Mouse (Mus musculus) liver, embryonic 13.5 days (tissue): ENCODE results near the gene Cflar. TPM values are rescaled to one million over a fixed set of nuclear protein-coding genes. Genes with fewer than 3 reads are reported as not detected.
"Not testable (repeated sequence)": the region's sequence is repeated elsewhere in the genome, so short reads cannot be mapped to it uniquely, and the experiment has no call there.

Experiments
- ATAC-seq: fragments of 200-750 bp; cut with Nextera tagmentation; 2 replicates; pipeline ENCODE4 v1.8.0; 2017; ENCODE audit warnings: low read depth, mild to moderate bottlenecking, moderate number of reproducible peaks, moderate library complexity
- DNase-seq: peaks from one replicate; pipeline ENCODE4 v3.0.0; 2022
- H3K27ac ChIP-seq: fragments of 300-500 bp; sonication (generic); 2 replicates; pipeline ENCODE4 v1.5.1; 2015; ENCODE audit warnings: moderate library complexity, mild to moderate bottlenecking, inconsistent platforms
- H3K27me3 ChIP-seq: fragments of 300-500 bp; sonication (generic); 2 replicates; pipeline ENCODE4 v1.6.1; 2015; ENCODE audit warnings: mild to moderate bottlenecking, inconsistent platforms
- H3K36me3 ChIP-seq: fragments of 300-500 bp; sonication (generic); 2 replicates; pipeline ENCODE4 v1.6.1; 2015; ENCODE audit warnings: mild to moderate bottlenecking, inconsistent platforms
- H3K4me1 ChIP-seq: fragments of 300-500 bp; sonication (generic); replicated peaks from 2 replicates; pipeline ENCODE4 v1.6.1; 2015; ENCODE audit warnings: inconsistent platforms
- H3K4me2 ChIP-seq: fragments of 300-500 bp; sonication (generic); 2 replicates; pipeline ENCODE4 v1.6.1; 2015; ENCODE audit warnings: inconsistent platforms, mild to moderate bottlenecking, moderate library complexity
- H3K4me3 ChIP-seq: fragments of 300-500 bp; sonication (generic); replicated peaks from 2 replicates; pipeline ENCODE4 v1.5.1; 2015; ENCODE audit warnings: mild to moderate bottlenecking, inconsistent platforms
- H3K9ac ChIP-seq: fragments of 300-500 bp; sonication (generic); 2 replicates; pipeline ENCODE4 v1.6.1; 2015; ENCODE audit warnings: mild to moderate bottlenecking, inconsistent platforms
- H3K9me3 ChIP-seq: fragments of 300-500 bp; sonication (generic); replicated peaks from 2 replicates; pipeline ENCODE4 v1.6.1; 2016; ENCODE audit warnings: inconsistent platforms
- WGBS: fragments of 180-500 bp; shearing (Covaris S2); methylation state at CpG from one replicate; pipeline ENCODE4 v1.1.7; 2015; ENCODE audit not compliant: insufficient replicate concordance; 5-methylcytosine and 5-hydroxymethylcytosine counted together
- polyA plus RNA-seq: library from polyadenylated mRNA; unstranded; fragments of >200 nt; fragmentation: Nextera tagmentation; extraction: Ambion mirVana; gene quantifications from 2 replicates; pipeline ENCODE4 v1.2.1, GENCODE M21; 2015

Cflar gene
- polyA plus RNA-seq, 1 experiment from 2014 or later = 12.7 TPM

DNA sequence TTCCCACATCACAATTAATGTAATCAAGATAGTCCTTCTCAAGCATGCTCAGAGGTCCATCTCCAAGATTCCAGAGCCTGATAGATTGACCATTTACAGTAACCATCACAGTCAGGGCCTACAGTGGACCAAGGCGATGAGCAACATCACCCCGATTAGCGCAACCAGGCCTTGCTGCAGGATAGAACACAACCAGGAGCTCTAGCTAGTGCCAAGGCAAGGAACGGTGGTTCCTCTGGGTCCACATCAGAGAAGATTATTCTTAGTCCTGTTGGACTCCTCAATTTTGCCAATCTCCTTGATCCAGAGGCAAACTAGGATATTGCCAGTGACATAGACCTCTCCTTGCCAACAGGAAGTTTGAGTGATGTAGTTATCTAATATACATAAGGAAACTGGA, 77.1 kb downstream of the Cflar start:
- H3K4me3 ChIP-seq = no peak overlapping the region
- H3K9ac ChIP-seq = no peak overlapping the region
- H3K36me3 ChIP-seq = no peaks in the 10 kb centered on the region
- H3K27ac ChIP-seq = no peak overlapping the region
- H3K27me3 ChIP-seq = no peaks in the 10 kb centered on the region
- H3K4me1 ChIP-seq = no peaks in the 10 kb centered on the region
- ATAC-seq = no peak
- H3K9me3 ChIP-seq = no peaks in the 10 kb centered on the region
- no peak overlapping the region for H3K4me2 ChIP-seq
- 86% methylated on average over 4 of the region's 4 CpGs for WGBS
- DNase-seq = no peak

DNA sequence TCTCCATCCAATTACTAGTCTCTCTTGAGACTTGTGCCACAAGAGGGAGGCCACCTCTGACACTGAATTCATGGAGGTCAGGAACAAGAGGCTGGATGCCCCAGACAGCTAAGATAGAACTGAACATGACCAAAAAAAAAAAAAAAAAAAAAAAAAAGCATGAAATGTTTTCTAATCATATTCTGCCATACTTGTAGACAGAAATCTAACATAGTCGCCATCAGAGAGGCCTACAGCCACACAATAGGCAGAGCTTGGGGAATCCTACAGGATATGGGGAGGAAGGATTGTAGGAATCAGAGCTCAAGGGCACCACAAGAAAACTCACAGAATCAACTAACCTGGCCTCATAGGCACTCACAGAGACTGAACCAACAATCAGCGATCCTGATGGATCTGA, 83.4 kb downstream of the Cflar start:
- peaks cover 23% of the 10 kb centered on the region for H3K4me1 ChIP-seq
- H3K4me2 ChIP-seq = peak overlapping the region; percentile 89
- no peak for ATAC-seq
- no peak for DNase-seq
- H3K9me3 ChIP-seq = no peaks in the 10 kb centered on the region
- H3K4me3 ChIP-seq = peak overlapping the region; percentile 77
- H3K36me3 ChIP-seq = peaks cover 8% of the 10 kb centered on the region
- 29% methylated on average over 2 of the region's 2 CpGs for WGBS
- H3K27me3 ChIP-seq = no peaks in the 10 kb centered on the region
- H3K27ac ChIP-seq = peak overlapping the region; percentile 76; the same call in 1 of the 2 replicates
- peak overlapping the region; percentile 86 for H3K9ac ChIP-seq

DNA sequence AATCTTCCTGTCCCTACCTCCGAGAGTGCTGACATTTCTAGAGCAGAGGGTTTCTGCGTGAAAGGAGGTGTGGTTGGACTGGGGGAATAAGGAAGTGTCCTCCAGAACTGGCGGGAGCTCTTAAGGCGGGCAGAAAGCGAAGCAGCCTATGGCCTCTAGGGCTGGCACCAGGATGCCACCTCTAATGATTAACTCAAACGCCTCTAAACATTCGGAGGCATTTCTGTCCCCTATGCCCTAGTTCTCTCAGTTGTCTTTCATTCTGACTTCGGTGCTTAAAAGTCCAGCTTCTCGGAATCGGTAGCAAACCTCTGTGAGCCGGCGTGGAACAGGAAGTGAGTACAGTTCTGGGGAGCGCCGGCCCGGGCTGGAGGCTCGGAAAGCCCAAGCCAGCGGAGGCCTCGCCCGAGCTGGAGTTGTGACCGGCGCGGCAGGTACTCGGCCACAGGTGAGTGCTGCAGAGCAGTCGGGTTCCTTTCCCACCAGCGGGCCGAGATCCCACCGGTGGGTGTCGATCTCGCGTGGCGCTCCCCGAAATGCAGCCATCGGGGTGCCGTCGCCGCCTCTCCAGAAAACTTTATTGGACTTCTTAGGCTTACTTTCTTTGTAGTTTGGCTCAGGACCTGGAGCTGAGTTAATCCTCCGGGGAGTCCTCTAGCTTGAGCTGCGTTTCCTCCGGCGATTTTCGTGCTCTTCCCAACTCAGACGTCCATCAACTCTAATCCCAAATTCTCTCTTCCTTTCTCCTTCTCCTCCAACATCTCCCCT, 84.2 kb downstream of the Cflar start, which contains the start of gene Casp8:
Gene Casp8 (plus strand): TSS at position 84 of the 768 bp plus-strand sequence.
- peaks cover 12% of the 10 kb centered on the region for H3K36me3 ChIP-seq
- no peaks in the 10 kb centered on the region for H3K27me3 ChIP-seq
- under 1% methylated on average over 42 of the region's 42 CpGs for WGBS

DNA sequence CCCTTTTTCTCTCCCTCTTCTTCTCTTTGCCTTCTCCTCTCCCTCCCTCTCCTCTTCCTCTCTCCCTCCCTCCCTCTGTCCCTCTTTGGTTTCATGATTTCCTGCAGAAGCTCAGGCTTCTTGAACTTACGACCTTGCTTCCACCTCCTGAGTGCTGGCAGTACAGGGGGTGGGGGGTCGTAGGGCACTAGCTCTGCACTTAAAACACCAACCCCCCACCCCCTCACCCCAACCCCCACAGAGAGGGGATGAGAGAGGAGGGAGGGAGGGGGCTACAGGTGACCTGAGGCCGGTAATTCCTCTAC, 84.7 kb downstream of the Cflar start:
- peak overlapping the region; percentile 86 for H3K9ac ChIP-seq
- peak overlapping the region; percentile 77 for H3K4me3 ChIP-seq
- DNase-seq (no peak), ATAC-seq (no peak)
- 2% methylated on average over 3 of the region's 3 CpGs for WGBS
- peaks cover 13% of the 10 kb centered on the region for H3K36me3 ChIP-seq
- peaks cover 23% of the 10 kb centered on the region for H3K4me1 ChIP-seq
- H3K27me3 ChIP-seq = no peaks in the 10 kb centered on the region
- H3K27ac ChIP-seq = peak overlapping the region; percentile 76
- peak overlapping the region; percentile 89 for H3K4me2 ChIP-seq
- no peaks in the 10 kb centered on the region for H3K9me3 ChIP-seq

More for the DNA sequence above, 84.2 kb downstream of the Cflar start, which contains the start of gene Casp8:
- H3K4me3 ChIP-seq = peak within 1 kb of the TSS; percentile 77
- peak; percentile 92 for ATAC-seq
- H3K27ac ChIP-seq = peak within 1 kb of the TSS; percentile 76
- peak within 1 kb of the TSS; percentile 89 for H3K4me2 ChIP-seq
- H3K9me3 ChIP-seq = no peaks in the 10 kb centered on the region
- peak within 1 kb of the TSS; percentile 86 for H3K9ac ChIP-seq
- H3K4me1 ChIP-seq = peaks cover 23% of the 10 kb centered on the region
- peak; percentile 50 for DNase-seq

DNA sequence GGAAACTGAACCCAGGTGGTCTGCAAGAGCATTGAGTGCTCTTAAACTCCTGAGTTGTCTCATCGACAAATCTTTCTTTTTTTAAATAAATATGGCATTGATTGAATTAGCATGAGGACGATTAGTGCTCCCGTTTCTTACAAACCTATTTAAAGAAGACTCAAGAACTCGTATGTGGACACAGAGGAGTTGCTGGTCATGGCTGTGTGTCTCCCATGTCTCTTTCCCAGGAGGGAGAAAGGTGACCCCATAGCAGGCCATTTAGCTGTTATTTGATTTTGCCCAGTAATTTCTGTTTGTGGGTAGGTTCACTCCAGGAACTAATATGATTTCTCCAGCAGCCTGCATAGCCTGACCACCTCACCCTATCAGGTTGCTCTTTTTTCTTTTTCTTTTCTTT, 85.5 kb downstream of the Cflar start:
- 55% methylated on average over 4 of the region's 4 CpGs for WGBS
- Histone ChIP-seq H3K4me1 (peaks cover 26% of the 10 kb centered on the region), H3K4me2 (peak overlapping the region; percentile 51), H3K27me3 (no peaks in the 10 kb centered on the region), H3K36me3 (peaks cover 13% of the 10 kb centered on the region), H3K9me3 (no peaks in the 10 kb centered on the region), H3K9ac (no peak overlapping the region), H3K4me3 (peak overlapping the region; percentile 20; the same call in 1 of the 2 replicates), H3K27ac (no peak overlapping the region)
- ATAC-seq (no peak), DNase-seq (no peak)

DNA sequence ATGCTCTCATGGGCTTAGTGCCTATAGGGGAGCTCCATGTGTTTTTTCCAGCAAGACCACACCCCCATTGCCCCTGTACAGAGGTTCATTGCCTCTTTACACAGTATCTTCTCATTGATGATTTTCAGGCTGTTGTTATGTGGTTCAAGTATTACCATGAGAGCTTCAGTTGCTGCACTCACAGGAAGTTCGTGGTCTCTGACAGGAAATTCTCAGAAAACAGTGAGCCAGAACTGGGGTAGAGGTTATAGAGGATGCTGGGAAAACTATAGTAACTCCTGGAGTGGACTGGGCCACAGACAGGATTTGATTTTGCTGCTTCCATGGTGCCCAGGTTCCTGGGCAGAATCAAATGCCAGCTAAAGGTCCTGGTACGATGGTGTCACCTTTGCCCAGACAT, 86.1 kb downstream of the Cflar start:
- 43% methylated on average over 2 of the region's 2 CpGs for WGBS
- H3K9me3 ChIP-seq = no peaks in the 10 kb centered on the region
- 0 out of 2 replicates have a peak overlapping the region, but pooled peaks have one; percentile 20 for H3K4me3 ChIP-seq
- H3K4me1 ChIP-seq = peaks cover 30% of the 10 kb centered on the region
- peaks cover 13% of the 10 kb centered on the region for H3K36me3 ChIP-seq
- H3K9ac ChIP-seq = no peak overlapping the region
- peak overlapping the region; percentile 51 for H3K4me2 ChIP-seq
- H3K27me3 ChIP-seq = no peaks in the 10 kb centered on the region
- no peak for DNase-seq
- no peak overlapping the region for H3K27ac ChIP-seq
- no peak for ATAC-seq

DNA sequence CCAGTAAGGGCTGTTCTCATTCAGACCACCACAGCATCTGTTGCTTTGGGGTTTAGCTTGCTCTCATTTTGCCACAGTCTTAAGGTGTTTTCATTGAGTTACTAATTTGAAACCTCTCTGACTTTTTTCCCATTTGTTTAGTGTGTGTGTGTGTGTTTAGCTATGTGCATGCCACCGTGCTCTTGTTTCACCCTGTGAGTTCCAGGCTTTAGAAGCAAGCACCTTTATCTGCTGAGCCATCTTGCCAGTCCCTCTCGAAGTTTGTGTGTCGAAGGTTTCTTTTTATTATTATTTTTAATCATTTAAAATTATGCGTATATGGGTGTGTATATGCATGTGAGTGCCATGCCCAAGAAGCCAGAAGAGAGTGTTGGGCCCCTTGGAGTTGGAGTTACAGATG, 87.6 kb downstream of the Cflar start:
- ATAC-seq = no peak

DNA sequence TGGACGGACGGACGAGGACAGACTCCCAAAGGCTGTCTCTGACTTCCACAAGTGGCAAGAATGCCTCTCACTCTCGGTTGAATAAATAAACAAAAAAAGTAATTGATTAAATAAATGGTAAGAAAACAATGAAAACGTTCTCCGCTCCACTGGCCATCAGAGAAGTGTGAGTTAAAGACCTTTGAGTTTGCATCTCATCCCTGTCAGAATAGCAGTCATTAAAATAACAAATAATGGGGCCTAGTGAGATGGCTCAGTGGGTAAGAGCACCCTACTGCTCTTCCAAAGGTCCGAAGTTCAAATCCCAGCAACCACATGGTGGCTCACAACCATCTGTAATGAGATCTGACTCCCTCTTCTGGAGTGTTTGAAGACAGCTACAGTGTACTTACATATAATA, 89.3 kb downstream of the Cflar start:
- not testable (repeated sequence) for H3K9ac ChIP-seq, ATAC-seq, H3K4me3 ChIP-seq, DNase-seq, H3K27me3 ChIP-seq, H3K27ac ChIP-seq, H3K4me2 ChIP-seq, H3K9me3 ChIP-seq
- H3K36me3 ChIP-seq = peaks cover 13% of the 10 kb centered on the region
- H3K4me1 ChIP-seq = peaks cover 26% of the 10 kb centered on the region
- 84% methylated on average over 7 of the region's 7 CpGs for WGBS

More for the DNA sequence above, 87.6 kb downstream of the Cflar start:
- Histone ChIP-seq H3K9ac (no peak overlapping the region), H3K4me1 (peaks cover 33% of the 10 kb centered on the region), H3K4me2 (no peak overlapping the region), H3K9me3 (no peaks in the 10 kb centered on the region), H3K27ac (no peak overlapping the region), H3K36me3 (peaks cover 13% of the 10 kb centered on the region), H3K27me3 (no peaks in the 10 kb centered on the region), H3K4me3 (no peak overlapping the region)
- no peak for DNase-seq
- 86% methylated on average over 4 of the region's 4 CpGs for WGBS

DNA sequence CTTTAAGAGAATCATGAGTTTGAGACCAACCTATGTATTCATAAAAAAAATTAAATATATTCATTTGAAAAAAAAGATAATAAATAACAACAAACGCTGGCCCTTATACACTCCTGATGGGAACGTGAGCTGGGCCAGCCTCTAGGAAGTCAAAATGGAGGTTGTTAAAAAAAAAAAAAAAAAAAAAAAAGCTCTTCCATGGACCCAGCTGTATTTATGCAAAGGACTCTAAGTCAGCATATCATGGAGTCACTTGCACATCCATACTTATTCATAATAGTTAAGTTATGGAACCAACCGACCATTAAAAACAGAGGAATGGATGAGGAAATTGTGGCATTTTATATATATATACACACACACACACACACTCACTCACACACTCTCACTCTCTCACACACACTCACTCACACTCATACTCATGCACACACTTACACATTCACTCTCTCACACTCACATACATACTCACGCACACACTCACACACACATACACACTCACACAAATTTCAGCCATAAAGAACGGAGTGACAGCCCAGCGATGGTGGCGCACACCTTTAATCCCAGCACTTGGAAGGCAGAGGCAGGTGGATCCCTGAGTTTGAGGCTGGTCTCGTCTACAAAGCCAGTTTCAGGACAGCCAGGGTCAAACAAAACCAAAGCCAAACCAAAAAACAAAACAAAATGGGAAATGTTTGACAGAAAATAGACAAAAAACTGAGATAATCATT, 90.4 kb downstream of the Cflar start:
- H3K9me3 ChIP-seq = no peaks in the 10 kb centered on the region
- H3K27ac ChIP-seq = peak overlapping the region; percentile 24; the same call in 1 of the 2 replicates
- 62% methylated on average over 8 of the region's 8 CpGs for WGBS
- H3K4me2 ChIP-seq = peak overlapping the region; percentile 51
- H3K36me3 ChIP-seq = peaks cover 14% of the 10 kb centered on the region
- DNase-seq (no peak), ATAC-seq (no peak)
- H3K27me3 ChIP-seq = no peaks in the 10 kb centered on the region
- H3K9ac ChIP-seq = peak overlapping the region; percentile 10; the same call in 1 of the 2 replicates
- H3K4me3 ChIP-seq = peak overlapping the region; percentile 10
- H3K4me1 ChIP-seq = peaks cover 21% of the 10 kb centered on the region

DNA sequence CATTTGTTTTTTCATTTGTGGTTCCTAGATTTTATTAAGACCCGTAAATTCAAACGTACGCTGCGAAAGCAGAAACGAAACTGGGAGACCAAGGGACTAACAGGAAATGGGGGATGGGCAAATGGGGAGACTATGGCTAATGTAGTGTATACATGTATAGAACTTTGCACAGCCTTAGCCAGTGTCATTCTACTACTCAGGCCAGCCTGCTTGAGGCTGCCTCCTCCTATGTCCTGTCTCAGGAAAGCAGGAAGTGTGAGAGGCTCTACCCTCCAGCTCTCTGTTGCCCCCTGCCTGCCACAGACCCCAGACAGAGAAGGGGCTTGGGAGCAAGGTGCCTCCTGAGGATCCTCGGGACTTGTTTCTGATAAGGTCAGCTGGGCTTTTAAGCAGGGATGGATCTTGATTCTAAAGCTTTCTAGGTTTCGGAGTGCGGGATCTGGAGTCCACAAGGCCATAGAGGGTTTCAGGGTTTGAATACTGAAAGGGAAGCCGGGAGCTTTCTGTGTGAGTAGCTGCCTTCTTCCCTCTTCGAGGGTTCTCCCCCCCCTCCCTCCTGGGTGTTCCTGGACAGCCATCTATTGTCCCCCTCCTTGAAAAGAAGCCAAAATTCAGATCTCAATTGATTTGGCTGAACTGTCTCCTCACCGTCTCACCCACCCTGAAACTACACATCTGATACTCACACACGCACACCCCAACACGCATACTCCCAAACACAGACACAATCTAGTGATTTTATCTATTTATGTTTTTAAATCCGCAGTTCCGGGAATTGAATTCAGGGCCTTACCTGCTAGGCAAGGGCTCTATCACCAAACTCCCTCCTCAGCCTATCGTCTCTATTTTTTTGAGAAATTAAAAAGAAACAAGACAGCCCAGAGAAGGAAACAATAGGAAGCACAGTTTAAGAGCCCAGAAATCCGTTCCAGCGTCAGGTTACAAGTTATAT, 91.3 kb downstream of the Cflar start:
- H3K4me2 ChIP-seq = peak overlapping the region; percentile 51
- peak overlapping the region; percentile 35; the same call in 1 of the 2 replicates for H3K27ac ChIP-seq
- no peaks in the 10 kb centered on the region for H3K9me3 ChIP-seq
- H3K4me1 ChIP-seq = peaks cover 12% of the 10 kb centered on the region
- H3K9ac ChIP-seq = peak overlapping the region; percentile 10; the same call in 1 of the 2 replicates
- 51% methylated on average over 18 of the region's 18 CpGs for WGBS
- ATAC-seq = peak; percentile 72
- peaks cover 21% of the 10 kb centered on the region for H3K36me3 ChIP-seq
- H3K4me3 ChIP-seq = peak overlapping the region; percentile 10
- no peaks in the 10 kb centered on the region for H3K27me3 ChIP-seq
- DNase-seq = peak; percentile 27
